Comparison of ENCODE assay signal across 24 mouse cellular contexts in genomic region chr14:30572253-30572652, GRCm38 (mm10). TPM values are rescaled to one million over a fixed set of nuclear protein-coding genes. Genes with fewer than 3 reads are reported as not detected.
DNase-seq lines count a peak whose midpoint lies in the region; ATAC-seq and TF ChIP-seq lines count a peak whose summit lies in the region.
"Had no signal": no experiment of that assay in that cellular context is flagged by ENCODE, and none has a peak within 500 bp of the region (broad histone marks: within the 10 kb centered on the region; RNA-seq: fewer than 3 reads in every experiment).

No protein-coding gene starts in this region.

- no peak for TF ChIP-seq EP300 in heart, adult 2 months (IDR thresholded peaks at IDR 0.05; ENCODE audit: insufficient read depth, low read depth, low read length)

- H3K27me3 ChIP-seq in heart, adult 2 months (ENCODE audit: control insufficient read depth, insufficient read depth, low read length) = no peaks in the 10 kb centered on the region
- no peaks in the 10 kb centered on the region for H3K27me3 ChIP-seq in liver, embryonic 13.5 days
- H3K27me3 ChIP-seq in liver, embryonic 12.5 days (replicated peaks) = no peaks in the 10 kb centered on the region
- H3K27me3 ChIP-seq: embryonic facial prominence, embryonic 13.5 days; embryonic facial prominence, embryonic 15.5 days; forebrain, embryonic 12.5 days had no signal

- no peaks in the 10 kb centered on the region for H3K36me3 ChIP-seq in heart, adult 2 months (ENCODE audit: control insufficient read depth, insufficient read depth, low read length)
- peaks cover 92% of the 10 kb centered on the region for H3K36me3 ChIP-seq in liver, embryonic 13.5 days
- H3K36me3 ChIP-seq in liver, embryonic 12.5 days = peaks cover 92% of the 10 kb centered on the region

- TF ChIP-seq CTCF in heart, adult 2 months (IDR thresholded peaks at IDR 0.05) = no peak

- no peaks in the 10 kb centered on the region for H3K9me3 ChIP-seq in liver, embryonic 13.5 days (replicated peaks)
- H3K9me3 ChIP-seq in liver, embryonic 12.5 days (replicated peaks) = no peaks in the 10 kb centered on the region
- H3K9me3 ChIP-seq: embryonic facial prominence, embryonic 13.5 days; embryonic facial prominence, embryonic 15.5 days; forebrain, embryonic 10.5 days; forebrain, embryonic 12.5 days had no signal

- intact Hi-C loops in gastrocnemius, postnatal 36 days (cut with DNase I) = loop anchor here (5.0 kb wide), 1 partner anchor 35 kb away; no protein-coding TSS in a partner anchor
- intact Hi-C loops in heart, adult 2 months (cut with DNase I) = loop anchor here (2.0 to 10.0 kb wide), 4 partner anchors 23 to 435 kb away; partner anchors contain the start of gene Tkt

- no peak overlapping the region for H3K9ac ChIP-seq in heart, adult 2 months (ENCODE audit: low read depth, low read length)
- no peak overlapping the region for H3K9ac ChIP-seq in liver, embryonic 13.5 days
- no peak overlapping the region for H3K9ac ChIP-seq in liver, embryonic 12.5 days
- H3K9ac ChIP-seq: embryonic facial prominence, embryonic 13.5 days; embryonic facial prominence, embryonic 15.5 days; forebrain, embryonic 12.5 days had no signal

- H3K4me3 ChIP-seq in heart, adult 2 months = no peak overlapping the region
- H3K4me3 ChIP-seq in liver, embryonic 13.5 days (replicated peaks) = no peak overlapping the region
- H3K4me3 ChIP-seq in liver, embryonic 12.5 days = no peak overlapping the region
- H3K4me3 ChIP-seq: embryonic facial prominence, embryonic 13.5 days; embryonic facial prominence, embryonic 15.5 days; erythroblast, embryonic 14.5 days; forebrain, embryonic 10.5 days; forebrain, embryonic 12.5 days had no signal

- TF ChIP-seq POLR2A in heart, adult 2 months (IDR thresholded peaks at IDR 0.05; ENCODE audit: insufficient read depth, low read depth, low read length) = no peak

- H3K4me2 ChIP-seq in liver, embryonic 13.5 days = no peak overlapping the region
- H3K4me2 ChIP-seq in liver, embryonic 12.5 days = no peak overlapping the region
- H3K4me2 ChIP-seq: embryonic facial prominence, embryonic 13.5 days; embryonic facial prominence, embryonic 15.5 days; forebrain, embryonic 12.5 days had no signal

- H3K4me1 ChIP-seq in heart, adult 2 months (ENCODE audit: control insufficient read depth, insufficient read depth, low read length) = no peaks in the 10 kb centered on the region
- H3K4me1 ChIP-seq in liver, embryonic 13.5 days (replicated peaks) = peaks cover 40% of the 10 kb centered on the region
- peaks cover 22% of the 10 kb centered on the region for H3K4me1 ChIP-seq in liver, embryonic 12.5 days
- H3K4me1 ChIP-seq: embryonic facial prominence, embryonic 13.5 days; forebrain, embryonic 10.5 days; forebrain, embryonic 12.5 days had no signal

- no peak overlapping the region for H3K27ac ChIP-seq in heart, adult 2 months
- 0 out of 2 replicates have a peak overlapping the region, but pooled peaks have one; percentile 23 for H3K27ac ChIP-seq in liver, embryonic 13.5 days
- H3K27ac ChIP-seq in liver, embryonic 12.5 days = no peak overlapping the region; the same call in 1 of the 2 replicates
- H3K27ac ChIP-seq: embryonic facial prominence, embryonic 13.5 days; embryonic facial prominence, embryonic 15.5 days; forebrain, embryonic 10.5 days; forebrain, embryonic 12.5 days had no signal

- ATAC-seq in liver, embryonic 13.5 days (ENCODE audit: low read depth) = no peak
- no peak for ATAC-seq in liver, embryonic 12.5 days
- ATAC-seq: forebrain, embryonic 14.5 days; forebrain, embryonic 16.5 days had no signal

- peak; percentile 48 for DNase-seq in gastrocnemius, adult 18-20 months (ENCODE audit: low spot score)
- no peak for DNase-seq in gastrocnemius, postnatal 36 days
- peak; percentile 47 for DNase-seq in gastrocnemius, postnatal 25 days
- DNase-seq in gastrocnemius, postnatal 4 days (ENCODE audit: low spot score in 2 of 2) = no peak
- peak; percentile 41 to 50 for DNase-seq in heart, adult 2 months
- DNase-seq in heart, postnatal 4 days = no peak
- DNase-seq in liver, embryonic 13.5 days = no peak
- DNase-seq: adrenal gland, adult 2 months; adrenal gland, postnatal 10 days; cerebellum, adult 11 months; cerebellum, adult 18-20 months; cerebellum, adult 8-10 months; cerebellum, adult 9-11 months; cerebellum, postnatal 14 days; cerebellum, postnatal 36 days; embryo, embryonic 11 days had no signal

- H3K79me2 ChIP-seq in heart, adult 2 months (replicated peaks; ENCODE audit: control insufficient read depth, insufficient read depth, low read length) = no peaks in the 10 kb centered on the region

- 78% methylated on average over 10 of the region's 10 CpGs for WGBS in heart, adult 2 months
- WGBS in liver, embryonic 13.5 days (ENCODE audit: insufficient replicate concordance) = 80% methylated on average over 10 of the region's 10 CpGs
- WGBS in liver, embryonic 12.5 days (ENCODE audit: insufficient replicate concordance) = 83% methylated on average over 10 of the region's 10 CpGs

RNA-seq across cellular contexts. Expression of gene Tkt, which starts 24.1 kb away (rescaled TPM):
- 10 to 100 TPM; 10.8 to 10.9 TPM for total RNA-seq in gastrocnemius, adult 18-20 months (2021)
- 10 to 100 TPM in 1 of 2 experiments, 1 to 10 TPM in 1; 9.6 to 13.1 TPM for total RNA-seq in gastrocnemius, postnatal 36 days (2021)
- 10 to 100 TPM in 1 of 2 experiments, 1 to 10 TPM in 1; 9.1 to 25.6 TPM for total RNA-seq in gastrocnemius, postnatal 25 days (2021)
- 10 to 100 TPM; 53.7 to 62.8 TPM for total RNA-seq in gastrocnemius, postnatal 4 days (2021)
- 10 to 100 TPM; 30.7 to 32.8 TPM for total RNA-seq in heart, adult 2 months (2021)
- polyA plus RNA-seq in heart, adult 2 months (2012; rRNA removed) = 75.5 and 119 TPM in 2 replicates
- total RNA-seq in heart, postnatal 4 days (2021) = 10 to 100 TPM; 67.9 to 69.2 TPM
- polyA plus RNA-seq in liver, embryonic 13.5 days (2015; fragmentation: Nextera tagmentation; extraction: Ambion mirVana) = 231 and 240 TPM in 2 replicates
- 267 and 280 TPM in 2 replicates for polyA plus RNA-seq in liver, embryonic 12.5 days (2016; fragmentation: Nextera tagmentation; extraction: Ambion mirVana)

RNA-seq across cellular contexts. Expression of gene Prkcd, which starts 53.8 kb away (rescaled TPM):
- 10 to 100 TPM in 1 of 2 experiments, 1 to 10 TPM in 1; 7.8 to 10.4 TPM for total RNA-seq in gastrocnemius, adult 18-20 months (2021)
- total RNA-seq in gastrocnemius, postnatal 36 days (2021) = 10 to 100 TPM in 1 of 2 experiments, 1 to 10 TPM in 1; 6.6 to 11.7 TPM
- total RNA-seq in gastrocnemius, postnatal 25 days (2021) = 1 to 10 TPM; 5.4 to 5.7 TPM
- 10 to 100 TPM; 25.3 to 32.0 TPM for total RNA-seq in gastrocnemius, postnatal 4 days (2021)
- total RNA-seq in heart, adult 2 months (2021) = 10 to 100 TPM; 10.4 to 12.6 TPM
- polyA plus RNA-seq in heart, adult 2 months (2012; rRNA removed) = 31.5 and 31.7 TPM in 2 replicates
- 10 to 100 TPM; 28.6 to 30.9 TPM for total RNA-seq in heart, postnatal 4 days (2021)
- polyA plus RNA-seq in liver, embryonic 13.5 days (2015; fragmentation: Nextera tagmentation; extraction: Ambion mirVana) = 16.0 and 16.3 TPM in 2 replicates
- 22.9 and 23.1 TPM in 2 replicates for polyA plus RNA-seq in liver, embryonic 12.5 days (2016; fragmentation: Nextera tagmentation; extraction: Ambion mirVana)

Comparison
In these comparisons a context has a peak if more than half of its experiments do, and no peak if none do; other contexts are left out.
1. DNase-seq: peak in gastrocnemius, adult 18-20 months (single experiment), gastrocnemius, postnatal 25 days (single experiment) and heart, adult 2 months (2 of 2); none in gastrocnemius, postnatal 36 days (0 of 2), gastrocnemius, postnatal 4 days (0 of 2), heart, postnatal 4 days (single experiment) and liver, embryonic 13.5 days (single experiment).